ENCODE assay signal across 8 mouse cellular contexts in the genomic region with DNA sequence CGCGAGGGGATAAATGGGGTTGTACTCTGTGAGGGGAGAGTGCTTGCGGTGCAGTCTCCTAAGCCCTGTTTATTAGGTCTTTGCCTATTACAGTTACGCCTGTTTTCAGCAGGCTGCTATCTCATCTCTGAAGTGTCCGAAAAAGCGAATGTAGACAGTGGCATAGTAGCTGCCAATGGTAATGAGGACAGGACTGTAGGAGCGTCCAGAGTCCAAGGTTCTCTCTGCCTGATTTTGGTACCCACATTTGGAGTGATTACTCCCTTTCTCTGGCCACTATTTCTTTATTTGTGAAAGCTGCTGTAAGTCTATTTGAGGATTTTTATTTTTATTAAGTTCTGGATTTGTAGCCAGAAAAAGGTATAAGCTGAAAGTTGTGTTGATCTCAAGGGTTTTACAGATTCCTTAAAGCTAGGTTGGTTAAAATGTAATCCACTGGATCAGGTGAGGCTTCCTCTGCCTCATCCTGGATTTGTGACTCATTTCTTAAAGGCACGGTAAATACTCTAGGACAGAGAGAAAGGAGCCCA. TPM values are rescaled to one million over a fixed set of nuclear protein-coding genes. Genes with fewer than 3 reads are reported as not detected.
A peak's percentile ranks its signal among the peaks of the same experiment; 100 is the strongest.
DNase-seq lines count a peak whose midpoint lies in the region; ATAC-seq and TF ChIP-seq lines count a peak whose summit lies in the region.

A gene (minus strand): TSS at position 153 of the 530 bp plus-strand sequence.

- H3K4me2 ChIP-seq in midbrain, embryonic 16.5 days (ENCODE audit: low read length), result peak within 1 kb of the TSS; percentile 33

- no peak within 1 kb of the TSS for H3K27ac ChIP-seq in testis, adult 2 months (ENCODE audit: control insufficient read depth, insufficient read depth, low read depth, low read length)
- no peak within 1 kb of the TSS for H3K27ac ChIP-seq in forebrain, embryonic 10.5 days
- no peak within 1 kb of the TSS for H3K27ac ChIP-seq in midbrain, embryonic 16.5 days (ENCODE audit: low read length)

- no peak for ATAC-seq in hematopoietic stem cell, adult 5-6 weeks (replicated peaks in 1 of 2; ENCODE audit: insufficient read depth in 1 of 2, low FRiP score in 2 of 2, low TSS enrichment in 1 of 2, low read depth in 1 of 2, poor library complexity in 2 of 2, severe bottlenecking in 2 of 2)
- ATAC-seq in midbrain, embryonic 16.5 days, result no peak

- H3K36me3 ChIP-seq in testis, adult 2 months (ENCODE audit: control insufficient read depth, insufficient read depth, low read length), result no peaks in the 10 kb centered on the region
- H3K36me3 ChIP-seq in forebrain, embryonic 10.5 days (replicated peaks), result no peaks in the 10 kb centered on the region
- H3K36me3 ChIP-seq in midbrain, embryonic 16.5 days (ENCODE audit: control insufficient read depth, insufficient read depth, low read length), result no peaks in the 10 kb centered on the region

- 12% methylated on average over 8 of the region's 8 CpGs for WGBS in forebrain, embryonic 10.5 days
- 17% methylated on average over 8 of the region's 8 CpGs for WGBS in midbrain, embryonic 16.5 days

- TF ChIP-seq CTCF in testis, adult 2 months (IDR thresholded peaks at IDR 0.05; ENCODE audit: control insufficient read depth, insufficient read depth, insufficient replicate concordance, low read depth, low read length), result no peak

- H3K4me3 ChIP-seq in testis, adult 2 months (ENCODE audit: control insufficient read depth, low read depth, low read length), result peak within 1 kb of the TSS; percentile 3; the same call in 1 of the 2 replicates
- H3K4me3 ChIP-seq in forebrain, embryonic 10.5 days, result peak within 1 kb of the TSS; percentile 40
- no peak within 1 kb of the TSS for H3K4me3 ChIP-seq in midbrain, embryonic 16.5 days (ENCODE audit: low read depth, low read length)

- DNase-seq in testis, postnatal 14 days (ENCODE audit: low spot score), result no peak
- DNase-seq in forebrain, embryonic 10.5 days (ENCODE audit: extremely low spot score, low spot score), result no peak
- no peak for DNase-seq in left cerebral cortex, adult 8-10 months (ENCODE audit: low spot score in 2 of 2)
- no peak for DNase-seq in adipocyte (ENCODE audit: low spot score)
- no peak for DNase-seq in frontal cortex, postnatal 10 days (ENCODE audit: low spot score in 2 of 2)

- H3K9ac ChIP-seq in midbrain, embryonic 16.5 days (ENCODE audit: low read depth, low read length), result peak within 1 kb of the TSS; percentile 25; the same call in 1 of the 2 replicates

- no peaks in the 10 kb centered on the region for H3K27me3 ChIP-seq in testis, adult 2 months (ENCODE audit: control insufficient read depth, insufficient read depth, low read length)
- H3K27me3 ChIP-seq in forebrain, embryonic 10.5 days (ENCODE audit: poor library complexity, severe bottlenecking), result peaks cover 66% of the 10 kb centered on the region
- H3K27me3 ChIP-seq in midbrain, embryonic 16.5 days (ENCODE audit: control insufficient read depth, insufficient read depth, low read depth, low read length), result peaks cover 28% of the 10 kb centered on the region

- H3K4me1 ChIP-seq in testis, adult 2 months (ENCODE audit: control insufficient read depth, insufficient read depth, low read length), result peaks cover 5% of the 10 kb centered on the region
- H3K4me1 ChIP-seq in forebrain, embryonic 10.5 days, result peaks cover 32% of the 10 kb centered on the region
- peaks cover 7% of the 10 kb centered on the region for H3K4me1 ChIP-seq in midbrain, embryonic 16.5 days (ENCODE audit: control insufficient read depth, insufficient read depth, low read length)

- no peaks in the 10 kb centered on the region for H3K9me3 ChIP-seq in forebrain, embryonic 10.5 days
- H3K9me3 ChIP-seq in midbrain, embryonic 16.5 days (replicated peaks; ENCODE audit: control insufficient read depth, low read length, poor library complexity, severe bottlenecking), result no peaks in the 10 kb centered on the region

- TF ChIP-seq POLR2A in testis, adult 2 months (IDR thresholded peaks at IDR 0.05; ENCODE audit: control insufficient read depth, low read depth, low read length), result no peak

RNA-seq across cellular contexts. Expression of the gene that starts here (rescaled TPM):
- 7.3 and 8.0 TPM in 2 replicates for polyA plus RNA-seq in testis, adult 2 months (2012; rRNA removed)
- 127 and 135 TPM in 2 replicates for polyA plus RNA-seq in forebrain, embryonic 10.5 days (2016; fragmentation: Nextera tagmentation; extraction: Ambion mirVana)
- total RNA-seq in hematopoietic stem cell, adult 5-6 weeks (2017), result 27.8 and 54.6 TPM in 2 replicates
- 10 to 100 TPM; 33.6 to 46.2 (median 38.1) TPM for total RNA-seq in left cerebral cortex, adult 8-10 months (2022)
- polyA plus RNA-seq in midbrain, embryonic 16.5 days (2015; fragmentation: Nextera tagmentation; extraction: Ambion mirVana), result 98.8 and 110 TPM in 2 replicates

Comparison
In these comparisons a context has a peak if more than half of its experiments do, and no peak if none do; other contexts are left out.
1. RNA of the gene that starts here (polyA plus RNA-seq): 127 to 135 TPM in forebrain, embryonic 10.5 days and 98.8 to 110 TPM in midbrain, embryonic 16.5 days; 7.3 to 8.0 TPM in testis, adult 2 months; every median in the first group is over 10 times any median in the second.